Mouse (Mus musculus) kidney, postnatal 25 days (tissue): ENCODE data around the gene Hdac4.
A peak's percentile ranks its signal among the peaks of the same experiment; 100 is the strongest.

Experiments
- DNase-seq, 2 experiments: peaks; one replicate each; pipeline ENCODE4 v3.0.0; 2021; ENCODE audit warnings: mixed read lengths in 2 of 2

The Hdac4 gene

DNA sequence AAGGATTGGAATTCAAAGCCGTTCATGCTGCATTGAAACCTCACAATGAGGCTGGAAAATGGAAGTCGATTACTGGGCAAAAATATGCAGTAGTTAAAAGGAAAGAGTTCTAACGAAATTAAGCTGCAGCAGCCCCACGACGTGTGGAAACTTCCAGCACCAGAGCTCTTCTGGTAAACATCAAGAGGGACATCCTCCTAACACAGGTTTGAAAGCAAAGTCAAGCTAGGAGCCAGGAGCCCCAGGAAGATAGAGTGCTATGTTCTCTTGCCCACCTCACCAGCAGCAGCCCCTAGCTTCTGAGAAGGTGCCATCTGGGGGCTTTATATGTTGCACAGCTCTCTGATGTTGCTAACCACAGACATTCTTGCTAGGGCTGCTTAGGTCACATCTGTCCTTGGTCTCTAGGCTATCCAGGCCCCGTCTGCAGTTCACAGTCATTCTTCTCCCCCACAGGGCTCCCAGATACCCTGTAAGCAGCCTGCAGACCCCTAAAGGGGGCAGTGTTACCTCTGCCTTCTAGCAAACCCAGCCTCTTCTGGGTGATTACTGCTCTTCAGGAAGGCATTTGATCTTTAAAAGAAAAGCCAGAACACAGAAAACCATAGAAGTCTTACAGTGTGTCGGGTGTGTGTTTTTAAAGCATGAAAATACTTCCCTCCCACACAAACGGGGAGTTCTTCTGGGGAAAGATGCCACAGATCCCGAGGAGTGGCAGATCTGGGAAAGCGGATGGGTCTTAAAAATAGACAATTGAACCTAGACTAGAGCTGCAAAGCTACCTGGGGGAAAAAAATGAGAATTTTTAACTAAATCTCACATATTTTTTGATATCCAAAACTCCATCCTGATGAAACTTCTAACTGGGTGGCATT lies 17.2 kb downstream of the Hdac4 start:
- DNase-seq: peak in 1 of 2 experiments; percentile 15

DNA sequence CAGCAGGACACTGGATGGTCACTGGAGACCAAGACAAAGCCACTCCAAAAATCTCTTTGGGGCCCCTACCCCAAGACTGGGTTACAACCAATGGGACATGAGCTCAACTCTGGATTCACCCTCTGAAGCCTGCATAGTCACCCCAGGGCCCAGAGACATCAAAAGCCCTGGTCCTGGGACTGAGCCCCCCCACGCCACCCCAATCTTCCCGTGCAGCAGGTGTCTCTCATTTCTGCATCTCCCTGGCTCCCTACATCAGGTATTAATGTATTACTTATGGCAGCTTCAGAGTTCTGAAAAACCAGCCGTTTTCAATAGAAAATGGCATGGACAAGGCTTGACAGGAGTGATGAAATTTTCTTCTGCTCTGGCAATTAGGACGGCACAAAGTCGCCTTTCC lies 17.9 kb downstream of the Hdac4 start:
- no peak for DNase-seq

DNA sequence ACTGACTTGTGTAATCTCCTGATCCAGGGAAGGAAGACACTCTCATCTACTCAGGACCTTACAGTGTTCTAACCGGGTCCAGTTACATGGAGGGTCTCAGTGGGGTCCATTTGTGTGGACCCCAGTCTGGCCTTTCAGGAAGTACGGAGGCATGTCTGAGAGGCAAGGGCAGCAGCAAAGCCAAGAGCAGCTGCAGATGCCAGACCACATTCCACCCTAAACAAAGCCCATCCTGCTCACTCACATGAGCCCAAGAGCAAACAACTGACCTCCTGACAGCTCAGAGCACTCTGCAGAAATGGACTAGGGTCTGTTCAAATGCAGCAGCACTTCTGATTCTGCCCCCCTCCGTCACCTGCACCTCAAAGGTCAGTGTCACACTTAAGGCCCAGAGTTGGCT lies 18.3 kb downstream of the Hdac4 start:
- peak in 1 of 2 experiments; percentile 24 for DNase-seq

DNA sequence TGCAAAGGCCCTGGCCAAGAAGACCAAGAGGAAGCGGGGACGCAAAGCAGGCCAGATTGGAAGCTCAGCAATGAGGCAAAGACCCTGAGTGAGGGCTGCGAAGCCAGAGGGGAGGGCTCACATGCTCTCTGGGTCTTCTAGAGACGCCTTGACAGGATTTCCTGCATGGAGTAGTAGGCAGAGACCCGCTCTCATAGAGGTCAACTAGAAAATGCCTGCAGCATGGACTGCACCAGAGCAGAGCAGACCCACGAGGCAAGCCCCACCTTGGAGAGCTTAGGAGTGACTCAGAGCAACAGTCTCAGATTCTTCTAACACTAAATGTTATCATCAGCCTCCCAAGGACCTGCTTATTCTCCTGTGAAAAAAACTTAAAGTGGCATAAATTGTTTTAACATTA lies 20.2 kb downstream of the Hdac4 start:
- peak in 1 of 2 experiments; percentile 25 for DNase-seq

DNA sequence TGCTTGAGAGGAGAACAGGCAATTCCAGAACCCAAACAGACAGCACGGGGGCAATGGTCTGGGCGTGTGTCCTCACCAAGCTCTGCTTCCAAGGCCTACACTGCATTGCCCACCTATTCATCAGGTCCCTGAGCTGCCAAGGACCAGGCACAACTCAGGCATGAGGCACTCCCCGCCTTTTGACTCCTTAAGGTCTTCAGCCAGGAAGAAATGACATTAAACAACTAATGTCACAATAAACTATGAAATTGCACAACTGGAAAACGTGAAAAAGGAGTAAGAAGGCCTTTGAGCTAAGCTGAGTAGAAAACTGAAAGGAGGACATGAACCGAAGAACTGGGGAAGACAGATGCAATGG lies 20.6 kb downstream of the Hdac4 start:
- DNase-seq: peak in 1 of 2 experiments; percentile 17

DNA sequence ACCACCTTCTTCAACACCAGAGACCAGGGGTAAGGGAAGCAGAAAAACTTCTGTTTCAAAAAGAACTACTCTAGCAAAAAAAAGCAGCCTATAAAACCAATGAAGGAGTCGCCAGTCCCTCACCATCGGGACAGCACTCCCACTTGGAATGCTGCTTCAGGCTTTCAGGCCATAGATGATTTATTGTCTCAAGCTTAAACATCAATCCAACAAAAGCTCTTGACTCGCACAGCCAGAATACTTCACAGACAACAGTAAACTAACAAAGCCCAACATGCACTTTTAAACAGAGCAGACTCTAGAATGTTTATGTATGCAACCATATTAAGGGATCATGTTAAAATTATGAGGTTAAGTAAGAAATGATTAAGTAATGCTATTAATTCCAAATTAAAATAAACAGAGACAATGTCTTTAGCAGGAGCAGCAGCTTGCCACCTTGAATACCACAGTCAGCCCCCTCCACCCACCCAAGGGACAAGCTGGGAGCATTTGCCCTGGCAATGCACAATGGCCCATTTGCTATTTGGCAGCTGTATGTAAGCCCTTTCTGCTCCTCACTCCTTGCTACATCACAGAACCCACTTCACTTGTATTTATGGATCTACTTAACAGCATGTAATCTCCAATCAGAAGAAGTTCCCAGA lies 21.1 kb downstream of the Hdac4 start:
- no peak for DNase-seq

DNA sequence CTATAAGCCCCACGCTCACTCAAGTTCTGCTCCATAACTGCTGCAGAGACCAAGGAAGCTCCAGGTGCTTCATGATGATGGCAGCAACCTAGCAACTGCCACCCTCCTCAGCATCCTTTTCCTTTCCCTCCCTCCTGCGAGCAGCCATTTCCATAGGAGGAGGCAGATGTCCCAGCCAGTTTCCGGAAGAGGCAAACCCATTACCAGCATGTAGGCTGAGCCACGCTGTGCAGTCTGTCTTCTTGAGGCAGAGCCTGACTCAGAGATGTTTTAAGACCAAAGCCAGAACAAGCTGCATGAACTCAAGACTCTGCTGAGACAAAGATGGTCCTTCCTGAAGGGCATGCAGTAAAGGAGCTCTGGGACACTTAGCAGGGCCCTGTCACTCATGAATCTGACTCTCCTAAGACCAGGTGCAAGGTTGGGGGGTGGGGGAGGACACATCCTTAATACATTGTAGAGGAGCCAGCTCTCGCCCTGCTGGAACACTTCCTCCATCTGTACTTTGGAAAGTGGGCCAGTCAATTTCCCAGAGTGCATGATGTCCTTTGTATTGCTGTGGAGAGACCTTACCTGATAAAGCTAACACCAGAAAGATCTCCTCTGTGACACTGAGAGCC lies 24.8 kb downstream of the Hdac4 start:
- DNase-seq: no peak

DNA sequence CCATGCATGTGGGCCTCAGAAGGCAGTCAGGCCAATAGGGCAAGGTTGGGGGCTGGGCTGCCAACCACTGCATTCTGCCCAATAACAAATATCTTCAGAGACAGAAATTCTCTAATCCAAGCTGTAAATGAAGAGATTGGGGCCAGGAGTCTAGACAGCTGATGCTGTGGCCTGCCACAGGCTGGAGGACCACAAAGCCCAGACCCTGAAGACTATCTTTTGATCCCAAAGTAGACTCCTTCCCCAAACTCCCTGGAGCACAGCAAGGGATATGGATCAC lies 25.8 kb downstream of the Hdac4 start:
- peak; percentile 35 to 45 for DNase-seq

DNA sequence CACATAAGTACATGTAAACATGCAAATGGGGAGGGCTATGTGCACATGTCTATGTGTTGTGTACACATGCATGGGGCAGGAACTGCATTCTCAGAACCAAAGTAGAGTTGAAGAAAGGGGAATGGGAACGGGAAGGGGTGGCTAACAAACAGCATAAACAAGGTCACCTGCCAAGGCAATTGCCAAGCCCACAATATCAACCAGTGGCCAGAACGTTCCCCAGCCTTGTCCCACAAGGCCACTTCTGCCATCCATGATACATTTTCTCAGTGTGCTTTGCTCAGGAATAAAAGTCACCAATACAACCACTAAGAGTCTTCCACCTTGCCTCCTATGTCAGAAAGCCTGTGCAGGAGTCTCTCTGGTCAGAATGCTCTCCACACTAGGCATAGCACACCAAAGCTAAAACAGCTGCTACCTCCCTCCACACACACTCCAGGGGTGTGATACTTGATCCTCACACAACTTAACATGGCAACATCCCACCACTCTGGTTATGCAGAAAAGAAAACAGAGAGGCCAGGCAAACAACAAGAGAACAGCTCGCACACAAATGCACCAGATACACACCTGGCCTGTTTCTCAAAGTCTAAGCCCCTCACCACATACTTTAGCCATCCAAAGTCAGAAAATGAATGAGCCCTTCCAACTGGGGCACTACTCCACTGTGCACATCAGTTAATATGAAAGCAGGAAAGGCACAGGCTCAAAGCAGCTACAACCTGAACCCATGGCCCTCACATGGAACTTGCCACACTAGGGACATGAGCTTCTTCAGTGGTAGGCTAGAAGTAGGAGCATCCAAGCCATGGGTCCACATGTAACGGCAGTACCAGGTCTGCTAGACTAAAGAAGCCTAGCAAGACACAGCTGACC lies 26.4 kb downstream of the Hdac4 start:
- DNase-seq: no peak

DNA sequence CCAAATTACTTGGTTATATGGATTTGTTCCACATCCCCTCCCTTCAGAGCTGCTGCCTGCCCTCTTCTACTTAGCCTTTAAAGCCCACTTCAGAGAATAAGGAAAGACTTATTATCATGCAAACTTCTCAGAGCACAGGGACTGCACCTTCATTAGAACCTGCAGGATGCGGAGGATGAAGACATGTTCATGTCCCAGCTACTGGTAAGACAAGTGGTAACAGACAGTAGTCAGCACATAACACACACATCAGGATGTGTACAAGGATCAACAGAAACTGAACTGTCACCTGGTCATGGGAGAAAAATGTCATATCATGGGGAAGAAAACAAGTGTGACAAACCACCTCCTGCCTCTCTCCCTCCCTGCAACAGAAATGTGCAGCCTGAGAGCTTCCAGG lies 31.6 kb downstream of the Hdac4 start:
- DNase-seq: no peak

DNA sequence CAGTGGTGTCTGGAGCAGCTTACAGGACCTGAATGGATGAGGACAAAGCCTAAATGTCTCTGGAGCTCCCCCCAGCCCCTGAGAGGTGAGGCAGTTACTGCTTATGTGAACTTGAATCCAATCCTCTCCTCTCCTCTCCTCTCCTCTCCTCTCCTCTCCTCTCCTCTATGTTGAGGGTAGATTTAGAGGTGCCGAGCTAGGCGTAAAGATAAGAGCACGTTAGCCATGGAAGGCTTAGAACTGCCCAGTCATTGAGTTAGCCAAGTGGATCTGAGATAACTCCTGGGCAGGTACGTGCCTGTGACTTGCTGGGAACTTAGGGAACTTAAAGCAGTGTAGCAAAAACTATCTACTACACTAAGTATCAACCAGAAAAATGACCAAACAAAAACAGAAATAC lies 35.7 kb downstream of the Hdac4 start:
- no peak for DNase-seq

DNA sequence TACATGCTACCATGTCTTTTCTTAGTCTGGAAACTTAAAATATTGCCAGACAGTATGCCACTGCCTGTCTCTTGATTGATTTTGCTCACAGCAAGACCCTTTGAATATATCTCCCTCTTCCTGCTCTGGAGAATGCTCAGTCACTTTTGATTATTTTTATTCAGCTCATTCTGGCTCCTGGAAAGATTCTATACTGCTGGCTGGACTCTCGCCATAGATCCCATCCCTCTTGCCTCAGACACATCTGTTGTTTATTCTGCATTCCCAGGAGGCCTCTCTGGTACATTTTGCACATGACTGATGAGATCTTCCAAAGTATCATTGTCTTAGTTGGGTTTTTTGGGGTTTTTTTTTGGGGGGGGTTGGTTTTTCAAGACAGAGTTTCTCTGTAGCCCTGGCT lies 45.3 kb downstream of the Hdac4 start:
- peak in 1 of 2 experiments; percentile 15 for DNase-seq

DNA sequence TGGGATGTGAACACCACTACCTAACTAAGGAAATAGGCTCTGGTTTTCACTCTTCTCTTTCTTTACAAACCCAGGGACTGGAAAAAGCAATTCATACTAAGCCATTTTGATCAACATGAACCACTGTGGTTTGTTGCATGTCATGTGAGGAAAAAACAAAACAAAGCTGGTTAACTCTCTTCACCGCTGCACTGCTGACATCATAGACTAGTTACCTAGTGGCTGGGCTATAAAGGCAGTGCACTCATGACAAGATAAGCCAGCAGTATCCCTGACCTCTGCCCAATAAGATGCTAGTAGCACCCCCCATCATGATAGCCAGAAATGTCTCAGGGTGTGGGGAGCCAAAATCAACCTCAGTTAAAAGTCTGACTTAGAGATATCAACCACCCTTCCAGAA lies 47.0 kb downstream of the Hdac4 start:
- peak in 1 of 2 experiments; percentile 13 for DNase-seq

DNA sequence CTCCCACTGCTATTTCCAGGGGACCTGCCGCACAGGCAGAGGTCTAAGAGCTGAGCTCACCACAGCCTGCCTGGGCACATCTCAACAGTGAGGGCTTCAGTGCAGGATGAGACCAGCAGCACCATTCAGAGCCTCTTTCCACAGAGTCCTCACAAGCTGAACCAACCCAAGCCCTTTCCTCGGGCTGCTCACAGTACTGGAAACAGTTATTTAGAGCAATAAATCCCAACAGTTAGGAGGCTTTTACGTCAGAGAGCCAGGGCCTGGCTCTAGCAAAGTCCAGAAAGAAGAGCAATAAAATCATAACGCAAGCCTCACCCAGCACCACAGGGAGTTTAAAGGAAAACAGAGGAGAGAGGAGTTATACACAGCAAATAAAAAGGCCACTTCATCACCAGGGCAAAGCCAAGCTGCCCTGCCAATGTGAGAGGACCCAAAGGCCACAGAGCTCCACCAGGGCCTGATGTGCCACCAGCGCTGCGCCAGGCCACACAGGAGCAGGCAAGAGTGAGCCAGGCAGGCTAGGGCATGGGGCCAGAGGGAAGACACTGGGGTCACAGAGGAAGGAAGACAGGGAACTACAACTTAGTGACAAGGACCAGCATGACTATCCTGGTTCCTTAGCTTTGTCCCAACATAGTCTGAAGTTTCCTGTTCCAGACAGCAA lies 50.5 kb downstream of the Hdac4 start:
- peak; percentile 24 to 61 for DNase-seq

DNA sequence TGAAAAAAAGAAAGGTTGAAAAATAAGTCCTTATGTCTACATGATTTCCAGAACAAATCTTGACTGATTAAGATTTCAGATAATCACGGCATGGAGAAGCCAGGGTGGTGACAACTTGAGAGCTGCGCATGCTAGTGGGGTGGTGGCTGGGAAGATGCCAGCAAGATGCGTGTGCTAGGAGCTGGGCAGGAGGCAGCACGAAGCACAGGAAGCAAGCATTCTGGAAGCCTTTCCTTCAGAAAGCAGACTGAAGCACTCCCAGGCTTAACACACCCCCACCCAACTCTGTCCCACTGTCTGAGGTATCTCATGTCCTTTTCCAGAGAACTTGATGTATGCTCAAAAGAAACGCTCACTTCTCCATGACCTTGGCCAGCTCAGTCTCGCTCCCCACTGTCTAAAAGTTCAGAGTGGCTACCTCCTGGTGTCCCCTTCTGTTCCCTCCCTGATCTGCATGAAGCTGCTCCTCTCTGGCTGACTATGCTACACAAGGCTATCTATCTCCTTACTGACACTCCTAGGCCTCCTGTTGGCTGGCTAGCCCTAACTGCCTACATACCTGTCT lies 52.1 kb downstream of the Hdac4 start:
- peak in 1 of 2 experiments; percentile 29 for DNase-seq

DNA sequence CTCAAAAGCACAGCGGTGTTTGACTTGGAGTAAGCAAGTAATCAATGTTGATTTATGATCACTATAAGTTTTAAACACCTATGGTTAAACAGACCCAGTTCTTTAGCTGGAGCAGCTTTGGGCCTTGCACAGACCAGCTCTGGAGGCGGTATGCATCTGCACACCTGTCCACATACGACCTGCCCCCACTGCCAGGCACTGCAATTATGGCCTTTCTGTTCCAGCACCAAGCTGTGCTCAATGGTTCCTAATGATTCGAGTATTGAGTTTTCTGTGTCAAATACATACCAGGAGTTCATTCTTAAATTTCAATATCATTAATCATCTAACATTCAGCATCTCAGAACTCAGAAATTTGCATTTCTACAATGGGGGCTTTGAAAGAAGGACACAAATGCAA lies 52.7 kb downstream of the Hdac4 start:
- no peak for DNase-seq

DNA sequence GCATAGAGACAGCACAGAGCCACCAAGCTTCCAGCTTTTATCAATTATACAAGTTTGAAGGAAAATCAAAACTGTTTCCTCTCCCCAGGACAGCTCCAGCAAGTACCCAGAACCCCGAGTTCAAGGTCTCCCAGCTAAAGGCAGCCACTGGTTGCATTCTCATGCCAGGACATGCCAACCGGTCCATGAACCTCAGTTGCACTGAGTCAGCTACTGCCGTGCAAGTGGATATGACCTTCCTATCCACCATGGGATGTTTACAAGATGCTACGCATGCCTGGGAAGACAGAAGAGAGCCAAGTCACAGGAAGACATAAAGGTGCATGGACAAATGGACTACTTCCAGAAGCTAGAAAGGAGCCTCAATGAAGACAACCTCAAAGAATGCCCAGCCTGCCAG lies 56.5 kb downstream of the Hdac4 start:
- no peak for DNase-seq

DNA sequence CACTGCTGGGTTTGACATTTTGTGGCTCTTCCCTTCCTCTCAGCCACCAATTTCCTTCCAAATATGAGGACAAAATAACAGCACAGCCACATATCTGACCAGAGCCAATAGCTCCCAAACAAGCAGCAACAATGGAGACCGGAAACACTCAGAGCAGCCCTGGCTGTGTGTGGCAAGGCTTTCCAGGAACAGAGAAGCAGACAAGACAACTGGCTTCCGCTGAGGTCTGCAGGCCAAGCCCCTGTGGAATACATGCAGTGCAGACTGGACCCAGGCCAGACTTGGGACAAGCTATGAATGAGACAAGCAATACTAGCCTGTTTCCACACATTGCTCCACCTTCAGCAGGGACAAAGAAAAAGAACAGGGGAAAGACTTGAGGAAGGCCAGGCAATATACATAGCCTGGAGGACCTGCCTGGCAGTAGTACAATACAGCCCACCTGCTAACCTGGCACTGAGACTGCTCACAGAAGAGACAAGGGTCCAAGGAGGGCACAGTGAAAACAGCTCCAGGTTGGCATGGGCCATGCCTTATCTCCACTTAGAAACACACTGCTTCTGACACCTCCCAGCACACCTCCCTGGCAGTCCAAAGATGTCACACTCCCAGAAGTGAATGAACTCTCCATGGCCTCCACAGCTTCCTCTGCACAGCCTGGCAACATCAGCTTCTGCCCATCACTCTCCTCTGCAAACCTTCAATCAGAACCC lies 58.2 kb downstream of the Hdac4 start:
- peak; percentile 87 to 90 for DNase-seq

DNA sequence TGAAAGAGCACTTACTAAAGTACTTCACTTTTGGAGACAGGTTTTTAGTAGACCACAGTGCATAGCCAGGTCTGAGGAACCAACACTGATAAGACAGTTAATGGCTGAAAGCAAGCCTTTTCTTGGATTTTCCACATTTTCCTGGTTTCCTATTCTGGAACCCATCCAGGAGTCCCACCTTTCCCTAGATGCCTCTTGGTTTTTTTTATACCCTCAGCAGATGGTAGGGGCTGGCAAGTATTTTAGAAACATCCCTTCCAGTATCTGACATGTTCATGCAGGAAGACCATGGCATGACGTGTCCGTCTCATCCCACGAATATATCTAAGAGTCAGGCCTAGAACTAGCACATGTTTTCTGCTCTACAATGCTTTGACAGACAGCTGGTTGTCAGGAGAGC lies 59.1 kb downstream of the Hdac4 start:
- DNase-seq: no peak

DNA sequence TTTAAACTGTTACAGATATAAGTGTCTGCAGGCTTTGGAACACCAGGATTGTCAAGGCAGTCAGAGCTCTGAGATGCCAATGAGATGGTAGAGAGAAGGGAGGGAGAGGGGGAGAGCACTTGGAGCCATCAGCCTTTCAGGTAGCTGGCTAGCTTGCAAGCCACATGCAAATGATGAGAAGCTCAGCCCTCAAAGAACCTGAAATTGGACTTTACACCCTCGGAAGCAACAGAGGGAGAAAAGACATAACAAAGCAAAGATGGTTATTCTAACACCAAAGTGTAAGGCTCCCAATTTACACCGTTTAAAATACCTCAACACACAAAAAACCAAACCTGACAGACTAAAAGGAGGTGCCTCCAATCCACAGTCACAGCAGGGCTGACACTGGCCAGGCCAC lies 63.3 kb downstream of the Hdac4 start:
- DNase-seq: no peak

DNA sequence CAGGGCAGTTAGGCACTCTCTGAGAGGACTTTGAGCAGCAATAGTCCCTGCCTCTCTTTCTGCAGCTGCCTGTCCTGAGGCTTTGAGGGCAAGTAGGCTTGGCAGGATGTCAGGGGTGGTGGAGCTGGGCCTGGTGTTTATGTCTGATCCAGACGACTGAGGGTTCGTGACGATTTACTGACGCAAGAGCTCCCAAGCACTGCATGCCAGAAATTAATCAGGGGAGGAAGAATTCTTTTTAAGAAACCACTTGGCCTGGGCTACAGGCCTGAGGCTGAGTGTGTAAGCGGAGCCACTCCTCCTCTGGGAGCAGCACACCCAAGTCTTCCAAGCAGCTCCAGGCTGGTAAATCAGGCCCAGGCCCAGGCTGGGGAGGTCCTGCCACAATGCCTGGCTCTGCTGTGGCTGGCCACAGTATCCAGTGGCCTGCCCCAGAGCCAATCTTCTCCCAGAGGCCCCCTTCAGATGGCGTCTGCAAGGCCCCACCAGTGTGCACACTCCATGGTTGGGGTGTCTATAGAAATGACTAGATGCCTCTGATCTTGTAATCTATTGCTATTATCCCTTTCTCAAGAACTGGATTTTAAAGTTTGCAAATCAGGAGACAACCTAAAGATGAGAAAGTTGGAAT lies 64.9 kb downstream of the Hdac4 start:
- DNase-seq: peak; percentile 91 to 95
